Mouse (Mus musculus): ENCODE data around the gene Ephb1. TPM values are rescaled to one million over a fixed set of nuclear protein-coding genes. Genes with fewer than 3 reads are reported as not detected.

Ephb1 gene
- total and polyA plus RNA-seq, 2 experiments = under 0.01 to 0.05 TPM

GRCm38 (mm10) chr9:102115326-102115725 lies 239.2 kb downstream of the Ephb1 start:
- no peaks in the 10 kb centered on the region for H3K4me1 ChIP-seq (ENCODE audit: control insufficient read depth, insufficient read depth, low read length)
- 87% methylated on average over 10 of the region's 10 CpGs for WGBS
- TF ChIP-seq POLR2A (IDR thresholded peaks at IDR 0.05; ENCODE audit: extremely low read depth, insufficient read depth, low read length) (no peak), CTCF (IDR thresholded peaks at IDR 0.05; ENCODE audit: low read depth, low read length) (no peak)
- H3K27ac ChIP-seq (replicated peaks; ENCODE audit: insufficient read depth, low read depth, low read length) = no peak overlapping the region
- no peaks in the 10 kb centered on the region for H3K36me3 ChIP-seq (ENCODE audit: control insufficient read depth, insufficient read depth, low read length)
- no peak for DNase-seq (ENCODE audit: extremely low read depth, low read depth, low spot score)
- H3K9ac ChIP-seq (ENCODE audit: low read depth, low read length) = no peak overlapping the region
- no peak overlapping the region for H3K4me3 ChIP-seq (ENCODE audit: insufficient read depth, low read depth, low read length)
- H3K27me3 ChIP-seq (ENCODE audit: control insufficient read depth, insufficient read depth, low read length) = no peaks in the 10 kb centered on the region
- no peaks in the 10 kb centered on the region for H3K79me2 ChIP-seq (ENCODE audit: control insufficient read depth, insufficient read depth, low read length)

GRCm38 (mm10) chr9:102111471-102111870 lies 243.0 kb downstream of the Ephb1 start:
- no peak for TF ChIP-seq CTCF (IDR thresholded peaks at IDR 0.05; ENCODE audit: low read depth, low read length)
- TF ChIP-seq POLR2A (IDR thresholded peaks at IDR 0.05; ENCODE audit: extremely low read depth, insufficient read depth, low read length) = no peak
- no peak overlapping the region for H3K9ac ChIP-seq (ENCODE audit: low read depth, low read length)
- no peak overlapping the region for H3K4me3 ChIP-seq (ENCODE audit: insufficient read depth, low read depth, low read length)
- H3K4me1 ChIP-seq (ENCODE audit: control insufficient read depth, insufficient read depth, low read length) = no peaks in the 10 kb centered on the region
- H3K27ac ChIP-seq (replicated peaks; ENCODE audit: insufficient read depth, low read depth, low read length) = no peak overlapping the region
- H3K27me3 ChIP-seq (ENCODE audit: control insufficient read depth, insufficient read depth, low read length) = no peaks in the 10 kb centered on the region
- no peak for DNase-seq (ENCODE audit: extremely low read depth, low read depth, low spot score)
- 69% methylated on average over 3 of the region's 3 CpGs for WGBS
- no peaks in the 10 kb centered on the region for H3K36me3 ChIP-seq (ENCODE audit: control insufficient read depth, insufficient read depth, low read length)
- no peaks in the 10 kb centered on the region for H3K79me2 ChIP-seq (ENCODE audit: control insufficient read depth, insufficient read depth, low read length)

DNA sequence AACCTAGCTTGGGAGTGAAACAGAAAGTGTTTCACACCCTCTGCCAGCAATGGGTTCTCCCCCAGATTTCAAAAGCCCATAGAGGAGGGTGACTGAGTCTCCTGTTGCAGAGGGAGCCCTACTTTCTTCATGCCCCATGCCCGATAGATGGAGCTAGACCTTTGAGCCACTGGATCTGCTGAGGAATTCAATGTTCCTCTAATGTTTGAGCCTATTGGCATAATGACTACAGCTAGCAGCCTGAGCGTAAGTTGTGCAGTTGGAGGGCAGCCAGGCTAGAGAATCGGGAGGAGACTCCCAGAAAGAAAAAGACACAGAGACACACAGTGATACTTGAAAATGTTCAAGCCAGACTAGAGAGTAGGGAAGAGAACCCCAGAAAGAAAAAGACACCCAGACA lies 246.5 kb downstream of the Ephb1 start:
- Histone ChIP-seq H3K9ac (ENCODE audit: low read depth, low read length) (no peak overlapping the region), H3K79me2 (ENCODE audit: control insufficient read depth, insufficient read depth, low read length) (no peaks in the 10 kb centered on the region), H3K4me1 (ENCODE audit: control insufficient read depth, insufficient read depth, low read length) (no peaks in the 10 kb centered on the region), H3K27ac (replicated peaks; ENCODE audit: insufficient read depth, low read depth, low read length) (no peak overlapping the region), H3K27me3 (ENCODE audit: control insufficient read depth, insufficient read depth, low read length) (no peaks in the 10 kb centered on the region), H3K36me3 (ENCODE audit: control insufficient read depth, insufficient read depth, low read length) (no peaks in the 10 kb centered on the region), H3K4me3 (ENCODE audit: insufficient read depth, low read depth, low read length) (no peak overlapping the region)
- TF ChIP-seq POLR2A (IDR thresholded peaks at IDR 0.05; ENCODE audit: extremely low read depth, insufficient read depth, low read length) (no peak), CTCF (IDR thresholded peaks at IDR 0.05; ENCODE audit: low read depth, low read length) (no peak)
- DNase-seq (ENCODE audit: extremely low read depth, low read depth, low spot score) = no peak
- 73% methylated on average over 3 of the region's 3 CpGs for WGBS

GRCm38 (mm10) chr9:102107213-102107612 lies 247.3 kb downstream of the Ephb1 start:
- Histone ChIP-seq H3K4me1 (ENCODE audit: control insufficient read depth, insufficient read depth, low read length) (no peaks in the 10 kb centered on the region), H3K27ac (replicated peaks; ENCODE audit: insufficient read depth, low read depth, low read length) (no peak overlapping the region), H3K79me2 (ENCODE audit: control insufficient read depth, insufficient read depth, low read length) (no peaks in the 10 kb centered on the region), H3K4me3 (ENCODE audit: insufficient read depth, low read depth, low read length) (no peak overlapping the region), H3K9ac (ENCODE audit: low read depth, low read length) (no peak overlapping the region), H3K27me3 (ENCODE audit: control insufficient read depth, insufficient read depth, low read length) (no peaks in the 10 kb centered on the region), H3K36me3 (ENCODE audit: control insufficient read depth, insufficient read depth, low read length) (no peaks in the 10 kb centered on the region)
- 79% methylated on average over 2 of the region's 2 CpGs for WGBS
- no peak for DNase-seq (ENCODE audit: extremely low read depth, low read depth, low spot score)
- TF ChIP-seq POLR2A (IDR thresholded peaks at IDR 0.05; ENCODE audit: extremely low read depth, insufficient read depth, low read length) (no peak), CTCF (IDR thresholded peaks at IDR 0.05; ENCODE audit: low read depth, low read length) (no peak)

GRCm38 (mm10) chr9:102096825-102097224 lies 257.7 kb downstream of the Ephb1 start:
- TF ChIP-seq POLR2A (IDR thresholded peaks at IDR 0.05; ENCODE audit: extremely low read depth, insufficient read depth, low read length) (no peak), CTCF (IDR thresholded peaks at IDR 0.05; ENCODE audit: low read depth, low read length) (no peak)
- Histone ChIP-seq H3K27ac (replicated peaks; ENCODE audit: insufficient read depth, low read depth, low read length) (no peak overlapping the region), H3K9ac (ENCODE audit: low read depth, low read length) (no peak overlapping the region), H3K79me2 (ENCODE audit: control insufficient read depth, insufficient read depth, low read length) (no peaks in the 10 kb centered on the region), H3K36me3 (ENCODE audit: control insufficient read depth, insufficient read depth, low read length) (no peaks in the 10 kb centered on the region), H3K4me1 (ENCODE audit: control insufficient read depth, insufficient read depth, low read length) (no peaks in the 10 kb centered on the region), H3K4me3 (ENCODE audit: insufficient read depth, low read depth, low read length) (no peak overlapping the region), H3K27me3 (ENCODE audit: control insufficient read depth, insufficient read depth, low read length) (no peaks in the 10 kb centered on the region)
- DNase-seq (ENCODE audit: extremely low read depth, low read depth, low spot score) = no peak
- 41% methylated on average over 7 of the region's 7 CpGs for WGBS

GRCm38 (mm10) chr9:102088598-102088997 lies 265.9 kb downstream of the Ephb1 start:
- no peak overlapping the region for H3K27ac ChIP-seq (replicated peaks; ENCODE audit: insufficient read depth, low read depth, low read length)
- no peaks in the 10 kb centered on the region for H3K36me3 ChIP-seq (ENCODE audit: control insufficient read depth, insufficient read depth, low read length)
- no peaks in the 10 kb centered on the region for H3K79me2 ChIP-seq (ENCODE audit: control insufficient read depth, insufficient read depth, low read length)
- TF ChIP-seq POLR2A (IDR thresholded peaks at IDR 0.05; ENCODE audit: extremely low read depth, insufficient read depth, low read length) (no peak), CTCF (IDR thresholded peaks at IDR 0.05; ENCODE audit: low read depth, low read length) (no peak)
- no peak overlapping the region for H3K4me3 ChIP-seq (ENCODE audit: insufficient read depth, low read depth, low read length)
- H3K9ac ChIP-seq (ENCODE audit: low read depth, low read length) = no peak overlapping the region
- no peak for DNase-seq (ENCODE audit: extremely low read depth, low read depth, low spot score)
- WGBS = 58% methylated on average over 5 of the region's 5 CpGs
- H3K27me3 ChIP-seq (ENCODE audit: control insufficient read depth, insufficient read depth, low read length) = no peaks in the 10 kb centered on the region
- H3K4me1 ChIP-seq (ENCODE audit: control insufficient read depth, insufficient read depth, low read length) = no peaks in the 10 kb centered on the region
